Mouse (Mus musculus) cerebellum, adult (tissue): ENCODE data around the gene Ttll6.
"Not testable (repeated sequence)": the region's sequence is repeated elsewhere in the genome, so short reads cannot be mapped to it uniquely, and the experiment has no call there.

Experiments
- ATAC-seq: cut with Nextera tagmentation; 2 replicates; pipeline ENCODE4 v1.9.2; 2017; ENCODE audit warnings: mild to moderate bottlenecking, moderate library complexity, mixed read lengths; ENCODE audit not compliant: insufficient number of reproducible peaks, low FRiP score, low TSS enrichment

Ttll6 gene

GRCm38 (mm10) chr11:96133239-96133865, at the start of gene Ttll6:
Gene Ttll6 (plus strand): TSS chr11:96133786.
- ATAC-seq, result no peak

- ATAC-seq, result no peak
Observed at GRCm38 (mm10) chr11:96087981-96088380, 45.6 kb upstream of the Ttll6 start.

- ATAC-seq, result no peak
Observed at GRCm38 (mm10) chr11:96091073-96091472, 42.5 kb upstream of the Ttll6 start.

GRCm38 (mm10) chr11:96092674-96093291, 40.8 kb upstream of the Ttll6 start:
- ATAC-seq, result no peak

- no peak for ATAC-seq
Observed at GRCm38 (mm10) chr11:96093361-96093760, 40.2 kb upstream of the Ttll6 start.

GRCm38 (mm10) chr11:96108376-96108775, 25.2 kb upstream of the Ttll6 start:
- ATAC-seq, result no peak

GRCm38 (mm10) chr11:96110950-96111349, 22.6 kb upstream of the Ttll6 start:
- ATAC-seq, result not testable (repeated sequence)

- ATAC-seq, result no peak
Observed at GRCm38 (mm10) chr11:96111751-96112150, 21.8 kb upstream of the Ttll6 start, which contains the start of gene Calcoco2. Gene Calcoco2 (minus strand): TSS chr11:96111964.

- ATAC-seq, result no peak
Observed at GRCm38 (mm10) chr11:96114077-96114476, 19.5 kb upstream of the Ttll6 start.

GRCm38 (mm10) chr11:96115416-96115815, 18.2 kb upstream of the Ttll6 start:
- ATAC-seq, result no peak

GRCm38 (mm10) chr11:96116116-96116515, 17.5 kb upstream of the Ttll6 start:
- ATAC-seq, result no peak

GRCm38 (mm10) chr11:96116925-96117324, 16.7 kb upstream of the Ttll6 start:
- not testable (repeated sequence) for ATAC-seq

GRCm38 (mm10) chr11:96119401-96119800, 14.2 kb upstream of the Ttll6 start:
- ATAC-seq, result no peak

GRCm38 (mm10) chr11:96122806-96123205, 10.8 kb upstream of the Ttll6 start:
- not testable (repeated sequence) for ATAC-seq

GRCm38 (mm10) chr11:96124052-96124914, 9.3 kb upstream of the Ttll6 start:
- ATAC-seq, result no peak

GRCm38 (mm10) chr11:96130606-96131005, 3.0 kb upstream of the Ttll6 start:
- ATAC-seq, result no peak

GRCm38 (mm10) chr11:96135847-96136246, 2.3 kb downstream of the Ttll6 start:
- no peak for ATAC-seq

GRCm38 (mm10) chr11:96140726-96141175, 7.2 kb downstream of the Ttll6 start:
- no peak for ATAC-seq

GRCm38 (mm10) chr11:96143766-96144165, 10.2 kb downstream of the Ttll6 start:
- ATAC-seq, result no peak

GRCm38 (mm10) chr11:96145622-96146270, 12.2 kb downstream of the Ttll6 start:
- ATAC-seq, result no peak

GRCm38 (mm10) chr11:96147471-96147870, 13.9 kb downstream of the Ttll6 start:
- no peak for ATAC-seq
